Comparison of ENCODE assay signal across 7 mouse cellular contexts in genomic region chr8:107205701-107206561, GRCm38 (mm10). TPM values are rescaled to one million over a fixed set of nuclear protein-coding genes. Genes with fewer than 3 reads are reported as not detected.
DNase-seq lines count a peak whose midpoint lies in the region; ATAC-seq lines count a peak whose summit lies in the region.

No protein-coding gene starts in this region.

- DNase-seq in R1 (ENCODE audit: low read depth, low spot score) = peak; percentile 57
- DNase-seq in cerebellum, adult 8-10 months = peak; percentile 74
- peak; percentile 71 for DNase-seq in gastrocnemius, postnatal 10 days
- peak; percentile 80 for DNase-seq in kidney, adult 18-20 months
- peak; percentile 84 for DNase-seq in left cerebral cortex, postnatal 4 days
- DNase-seq in right cerebral cortex, adult 2 months (ENCODE audit: low spot score in 2 of 2) = peak; percentile 19 to 37

- ATAC-seq in CD4-positive, CD25-positive, alpha-beta regulatory T cell, adult 4 months = no peak

- intact Hi-C loops in left cerebral cortex, postnatal 4 days (cut with DNase I) = no loop called here

RNA-seq across cellular contexts. Expression of gene Cyb5b, which starts 55.5 kb away (rescaled TPM):
- 10 to 100 TPM; 29.4 to 32.5 TPM for total RNA-seq in gastrocnemius, postnatal 10 days (2021)
- total RNA-seq in left cerebral cortex, postnatal 4 days (2021) = 10 to 100 TPM; 98.3 to 99.8 TPM
- polyA plus RNA-seq in CD4-positive, CD25-positive, alpha-beta regulatory T cell, adult 4 months (2017; shearing (Covaris generic)) = 10 to 100 TPM; 33.9 to 42.3 TPM

Comparison
In these comparisons a context has a peak if more than half of its experiments do, and no peak if none do; other contexts are left out.
1. DNase-seq: peak in every context shown above with its lines; median percentile 84 in left cerebral cortex, postnatal 4 days; 80 in kidney, adult 18-20 months; 74 in cerebellum, adult 8-10 months; 71 in gastrocnemius, postnatal 10 days; 57 in R1; 28 in right cerebral cortex, adult 2 months.